Mouse (Mus musculus) large intestine, adult 2 months (tissue): ENCODE measurements around the gene Tmem126a. TPM values are rescaled to one million over a fixed set of nuclear protein-coding genes. Genes with fewer than 3 reads are reported as not detected.

Source experiments
- DNase-seq: peaks from one replicate; pipeline ENCODE4 v3.0.0-alpha.2; 2012; ENCODE audit warnings: low read depth, low spot score
- WGBS: fragments of 180-500 bp; shearing (Covaris S2); methylation state at CpG from one replicate; pipeline ENCODE4 v1.1.7; 2018; 5-methylcytosine and 5-hydroxymethylcytosine counted together
- polyA plus RNA-seq: library from polyadenylated mRNA; depleted of rRNA; stranded (reverse); fragments of >200 nt; gene quantifications from 2 replicates; pipeline ENCODE4 v1.2.3, GENCODE M21; 2012; rRNA removed

The Tmem126a gene
- polyA plus RNA-seq = 30.2 and 33.7 TPM in 2 replicates

GRCm38 (mm10) chr7:90456845-90457468 is at the start of gene Tmem126a:
Gene Tmem126a (minus strand): TSS chr7:90457229.
- DNase-seq = peak; percentile 78
- under 1% methylated on average over 41 of the region's 41 CpGs for WGBS

- DNase-seq = no peak
- 82% methylated on average over 2 of the region's 2 CpGs for whole genome bisulfite sequencing
These were observed 25.6 kb upstream of the Tmem126a start for GRCm38 (mm10) chr7:90482607-90483006.

- DNase-seq = no peak
- WGBS = 1% methylated on average over 32 of the region's 32 CpGs
These were observed 19.6 kb upstream of the Tmem126a start, which contains the start of gene Dlg2 for GRCm38 (mm10) chr7:90476313-90477245. Gene Dlg2 (plus strand): TSS chr7:90476672.

- DNase-seq = peak; percentile 94
- WGBS = under 1% methylated on average over 36 of the region's 36 CpGs
These were observed 18.8 kb upstream of the Tmem126a start, which contains the start of gene Tmem126b for GRCm38 (mm10) chr7:90475793-90476312. Gene Tmem126b (minus strand): TSS chr7:90476001.

- WGBS = 29% methylated on average over 2 of the region's 2 CpGs
- no peak for DNase-seq
These were observed 16.5 kb upstream of the Tmem126a start for GRCm38 (mm10) chr7:90473511-90473910.

- WGBS = 95% methylated on average over 5 of the region's 5 CpGs
- no peak for DNase-seq
These were observed 4.4 kb upstream of the Tmem126a start for GRCm38 (mm10) chr7:90461441-90461840.

GRCm38 (mm10) chr7:90460930-90461329 is 3.9 kb upstream of the Tmem126a start:
- DNase-seq = no peak
- WGBS = 15% methylated on average over 14 of the region's 14 CpGs

- no peak for DNase-seq
- 40% methylated on average over 10 of the region's 10 CpGs for WGBS
These were observed 3.3 kb upstream of the Tmem126a start for GRCm38 (mm10) chr7:90460330-90460729.

GRCm38 (mm10) chr7:90457517-90457916 is 488 bp upstream of the Tmem126a start:
- no peak for DNase-seq
- 7% methylated on average over 10 of the region's 10 CpGs for WGBS

GRCm38 (mm10) chr7:90456149-90456844 is 732 bp downstream of the Tmem126a start:
- no peak for DNase-seq
- WGBS = 5% methylated on average over 7 of the region's 7 CpGs

- DNase-seq = no peak
- WGBS = under 1% methylated on average over 6 of the region's 6 CpGs
These were observed 12.8 kb downstream of the Tmem126a start for GRCm38 (mm10) chr7:90444206-90444605.

GRCm38 (mm10) chr7:90443101-90444091 is 13.6 kb downstream of the Tmem126a start:
- no peak for DNase-seq
- under 1% methylated on average over 123 of the region's 123 CpGs for WGBS

GRCm38 (mm10) chr7:90442518-90443080 is 14.4 kb downstream of the Tmem126a start, which contains the start of gene Crebzf:
Gene Crebzf (plus strand): TSS chr7:90442729.
- DNase-seq = peak; percentile 92
- WGBS = under 1% methylated on average over 54 of the region's 54 CpGs

- DNase-seq = no peak
- 12% methylated on average over 4 of the region's 4 CpGs for WGBS
These were observed 15.0 kb downstream of the Tmem126a start for GRCm38 (mm10) chr7:90442070-90442469.

GRCm38 (mm10) chr7:90440044-90440443 is 17.0 kb downstream of the Tmem126a start:
- DNase-seq = no peak
- WGBS = 86% methylated on average over 4 of the region's 4 CpGs

GRCm38 (mm10) chr7:90432221-90432620 is 24.8 kb downstream of the Tmem126a start:
- DNase-seq = no peak

- DNase-seq = no peak
- WGBS = 73% methylated on average over 9 of the region's 9 CpGs
These were observed 30.0 kb downstream of the Tmem126a start for GRCm38 (mm10) chr7:90427006-90427405.
